Mouse (Mus musculus) liver, embryonic 14.5 days (tissue): Measurements from ENCODE around the gene Dpf2.

Experiments
- CTCF ChIP-seq: IDR thresholded peaks from 2 replicates; pipeline ENCODE4 v1.5.1; 2016; ENCODE audit warnings: antibody characterized with exemption, low read depth, control low read depth
- EP300 ChIP-seq: IDR thresholded peaks from 2 replicates; pipeline ENCODE4 v1.6.1; 2016; ENCODE audit warnings: antibody characterized with exemption, low read depth

DNA sequence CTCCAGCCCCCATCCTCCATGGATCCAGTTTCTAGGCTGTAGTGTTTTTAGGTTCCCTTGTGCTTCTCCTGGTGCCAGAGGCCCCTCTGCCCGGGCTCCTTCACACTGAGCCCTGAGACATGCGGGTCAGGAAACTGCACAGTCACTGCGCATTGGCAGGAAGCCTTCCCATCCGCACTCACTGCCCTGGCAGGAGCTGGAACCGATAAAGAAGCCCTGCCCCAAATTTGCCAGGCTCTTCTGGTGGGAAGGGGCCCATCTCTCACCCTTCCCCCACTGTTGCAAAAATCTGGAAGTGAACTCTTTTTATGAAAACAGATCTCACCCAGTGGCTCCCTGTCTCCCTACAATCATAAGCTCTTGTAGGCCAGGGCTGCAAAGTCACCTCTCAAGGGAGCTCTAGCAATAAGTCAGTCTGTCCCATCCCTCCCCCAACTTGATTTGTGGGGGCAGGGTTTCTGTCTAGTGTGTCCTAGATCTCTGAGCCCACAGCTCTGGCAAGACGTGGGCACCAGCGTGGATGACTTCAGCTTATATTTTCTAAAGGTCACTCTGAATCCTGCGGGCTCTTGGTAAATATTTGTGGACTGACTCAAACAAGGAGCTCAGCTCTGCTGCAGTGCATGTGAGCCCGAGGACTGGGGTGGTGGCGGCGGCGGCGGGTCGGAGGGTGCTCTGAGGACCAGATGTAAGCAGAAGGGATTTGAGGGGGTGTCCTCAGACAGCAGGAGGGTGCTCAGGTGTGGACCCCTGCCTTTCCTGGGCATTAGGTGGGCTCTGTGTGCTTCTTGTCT, 64.6 kb downstream of the Dpf2 start:
- no peak for TF ChIP-seq CTCF
- TF ChIP-seq EP300: peak; percentile 60
